Mouse (Mus musculus) forebrain, embryonic 14.5 days (tissue): ENCODE measurements around the gene Abr. TPM values are rescaled to one million over a fixed set of nuclear protein-coding genes. Genes with fewer than 3 reads are reported as not detected.

ENCODE experiments used
- ATAC-seq: fragments of 200-750 bp; cut with Nextera tagmentation; 2 replicates; pipeline ENCODE4 v1.8.0; 2017; ENCODE audit warnings: mild to moderate bottlenecking, moderate library complexity
- DNase-seq: peaks from one replicate; pipeline ENCODE4 v3.0.0-alpha.2; 2015; ENCODE audit warnings: low spot score
- H3K27ac ChIP-seq: fragments of 300-500 bp; sonication (generic); 2 replicates; pipeline ENCODE4 v1.5.1; 2014; ENCODE audit warnings: low read depth, mild to moderate bottlenecking, control low read depth, low read length, moderate library complexity
- H3K27me3 ChIP-seq: fragments of 300-500 bp; sonication (generic); replicated peaks from 2 replicates; pipeline ENCODE4 v1.6.1; 2014; ENCODE audit warnings: low read length, control low read depth, mixed read lengths; ENCODE audit not compliant: control insufficient read depth, insufficient read depth
- H3K36me3 ChIP-seq: fragments of 300-500 bp; sonication (generic); 2 replicates; pipeline ENCODE4 v1.6.1; 2014; ENCODE audit warnings: low read length, control low read depth; ENCODE audit not compliant: control insufficient read depth, insufficient read depth
- H3K4me1 ChIP-seq: fragments of 300-500 bp; sonication (generic); 2 replicates; pipeline ENCODE4 v1.6.1; 2014; ENCODE audit warnings: antibody characterized with exemption, low read length, control low read depth; ENCODE audit not compliant: control insufficient read depth, insufficient read depth
- H3K4me2 ChIP-seq: fragments of 300-500 bp; sonication (generic); 2 replicates; pipeline ENCODE4 v1.6.1; 2014; ENCODE audit warnings: mild to moderate bottlenecking, control low read depth, low read length
- H3K4me3 ChIP-seq: fragments of 300-500 bp; sonication (generic); 2 replicates; pipeline ENCODE4 v1.5.1; 2014; ENCODE audit warnings: low read depth, low read length, control low read depth
- H3K9ac ChIP-seq: fragments of 300-500 bp; sonication (generic); 2 replicates; pipeline ENCODE4 v1.6.1; 2014; ENCODE audit warnings: mild to moderate bottlenecking, low read length, control low read depth, moderate library complexity
- H3K9me3 ChIP-seq: fragments of 300-500 bp; sonication (generic); replicated peaks from 2 replicates; pipeline ENCODE4 v1.6.1; 2016; ENCODE audit warnings: low read length, control low read depth, mixed read lengths; ENCODE audit not compliant: control insufficient read depth
- WGBS: fragments of 180-500 bp; shearing (Covaris S2); extraction: QIAGEN DNeasy Blood & Tissue Kit; methylation state at CpG from one replicate; pipeline ENCODE4 v1.1.7; 2014; 5-methylcytosine and 5-hydroxymethylcytosine counted together
- polyA plus RNA-seq: library from polyadenylated mRNA; unstranded; fragments of >200 nt; fragmentation: Nextera tagmentation; extraction: Ambion mirVana; gene quantifications from 2 replicates; pipeline ENCODE4 v1.2.1, GENCODE M21; 2014

Abr gene
- polyA plus RNA-seq, 1 experiment from 2014 or later: 88.8 TPM

DNA sequence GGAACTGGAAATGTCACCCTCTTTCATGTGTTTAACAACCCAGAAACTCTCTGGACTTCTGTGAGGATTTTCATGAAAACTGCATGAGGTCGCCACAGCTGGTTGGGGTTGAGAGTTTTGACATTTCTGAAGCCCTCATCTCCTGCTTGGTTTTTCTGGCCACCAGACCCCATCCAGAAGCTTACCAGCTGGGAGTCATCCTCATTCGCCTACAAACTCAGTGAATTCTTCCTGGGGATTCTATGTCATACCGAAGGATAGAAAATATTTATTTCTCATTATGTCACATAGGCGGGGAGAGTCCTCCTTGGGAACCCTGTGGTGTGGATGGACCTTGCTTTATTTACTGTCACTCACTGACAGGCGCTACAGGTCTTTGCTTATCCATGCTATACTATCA is 8.4 kb upstream of the Abr start:
- WGBS: 87% methylated on average over 5 of the region's 5 CpGs
- Histone ChIP-seq H3K36me3 (no peaks in the 10 kb centered on the region), H3K27ac (no peak overlapping the region), H3K9me3 (no peaks in the 10 kb centered on the region), H3K4me2 (no peak overlapping the region), H3K27me3 (no peaks in the 10 kb centered on the region), H3K4me3 (no peak overlapping the region), H3K4me1 (no peaks in the 10 kb centered on the region), H3K9ac (no peak overlapping the region)
- ATAC-seq (no peak), DNase-seq (no peak)

DNA sequence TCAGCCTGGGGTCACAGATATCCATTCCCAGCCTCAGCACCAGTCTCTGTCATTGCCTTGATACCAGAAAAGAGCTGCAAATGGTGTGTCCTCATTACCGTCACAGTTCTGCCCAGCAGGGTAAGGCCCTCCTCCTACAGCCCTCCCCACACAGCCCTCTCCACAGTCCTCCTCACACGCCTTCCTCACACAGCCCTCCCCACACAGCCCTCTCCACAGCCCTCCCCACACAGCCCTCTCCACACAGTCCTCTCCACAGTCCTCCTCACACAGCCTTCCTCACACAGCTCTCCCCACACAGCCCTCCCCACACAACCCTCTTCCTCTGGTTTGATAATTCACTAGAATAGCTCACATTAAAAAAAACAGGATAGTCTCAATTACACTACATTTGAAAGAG is 7.9 kb upstream of the Abr start:
- H3K4me2 ChIP-seq: no peak overlapping the region
- no peaks in the 10 kb centered on the region for H3K36me3 ChIP-seq
- no peaks in the 10 kb centered on the region for H3K27me3 ChIP-seq
- H3K27ac ChIP-seq: no peak overlapping the region
- WGBS: 24% methylated on average over 2 of the region's 2 CpGs
- ATAC-seq (no peak), DNase-seq (no peak)
- no peaks in the 10 kb centered on the region for H3K4me1 ChIP-seq
- H3K9ac ChIP-seq: no peak overlapping the region
- no peak overlapping the region for H3K4me3 ChIP-seq
- no peaks in the 10 kb centered on the region for H3K9me3 ChIP-seq

DNA sequence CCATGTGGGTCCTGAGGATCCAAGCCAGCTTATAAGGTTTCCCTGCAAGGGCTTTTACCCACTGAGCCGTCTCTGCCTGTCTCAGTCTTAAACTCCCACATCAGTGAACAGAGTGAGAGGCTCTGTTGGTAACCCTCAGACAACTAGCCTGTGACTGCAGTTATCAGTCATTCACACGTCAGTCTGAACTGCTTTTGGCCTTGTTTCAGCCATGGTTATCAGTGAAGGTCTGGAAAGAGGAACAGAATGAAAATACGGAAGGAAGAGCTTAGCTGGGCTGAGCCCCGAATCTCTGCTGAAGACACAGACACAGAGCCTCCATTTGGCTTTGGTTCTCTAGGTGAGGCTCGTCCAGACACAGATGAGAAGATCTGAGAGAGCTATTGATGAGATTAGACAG is 6.5 kb upstream of the Abr start:
- Histone ChIP-seq H3K9ac (no peak overlapping the region), H3K4me2 (no peak overlapping the region), H3K27ac (no peak overlapping the region), H3K36me3 (no peaks in the 10 kb centered on the region), H3K27me3 (no peaks in the 10 kb centered on the region), H3K9me3 (no peaks in the 10 kb centered on the region), H3K4me3 (no peak overlapping the region), H3K4me1 (no peaks in the 10 kb centered on the region)
- ATAC-seq (no peak), DNase-seq (no peak)
- WGBS: 77% methylated on average over 5 of the region's 5 CpGs

DNA sequence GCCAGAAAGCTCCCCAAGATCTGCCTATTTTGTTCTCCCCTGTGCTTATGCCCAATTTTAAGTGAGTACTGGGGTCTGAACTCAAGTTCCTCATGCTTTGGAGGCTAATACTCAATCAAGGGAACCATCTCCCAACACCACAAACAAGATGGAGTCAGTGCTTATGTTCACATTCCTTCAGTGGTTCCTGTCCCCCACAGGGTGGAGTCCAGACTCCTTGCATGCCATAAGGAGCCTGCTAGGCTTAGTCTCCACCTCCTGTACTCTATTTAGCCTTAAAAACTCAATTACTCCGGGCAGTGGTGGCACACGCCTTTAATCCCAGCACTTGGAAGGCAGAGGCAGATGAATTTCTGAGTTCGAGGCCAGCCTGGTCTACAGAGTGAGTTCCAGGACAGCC is 2.8 kb upstream of the Abr start:
- no peak for ATAC-seq

DNA sequence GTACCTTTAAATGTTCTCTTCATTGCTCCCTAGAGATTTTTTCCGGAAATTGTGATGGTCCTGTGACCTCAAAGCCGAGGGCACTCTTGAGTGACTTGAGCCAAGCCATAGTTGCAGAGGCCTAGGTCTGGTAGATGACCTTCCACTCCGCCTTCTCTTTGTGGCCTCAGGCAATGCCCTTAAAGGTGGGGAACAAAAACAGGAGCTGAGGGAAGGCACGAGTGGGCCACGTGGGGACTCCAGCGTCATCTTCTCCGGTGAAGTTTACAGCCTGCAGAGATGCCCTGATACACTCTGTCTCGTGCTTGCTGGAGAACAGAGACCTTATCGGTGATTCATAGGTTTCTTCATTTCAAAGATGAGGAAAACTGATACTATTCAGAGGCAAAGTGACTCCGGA is 2.0 kb upstream of the Abr start:
- DNase-seq (no peak), ATAC-seq (no peak)
- Histone ChIP-seq H3K9me3 (no peaks in the 10 kb centered on the region), H3K36me3 (no peaks in the 10 kb centered on the region), H3K4me1 (peaks cover 13% of the 10 kb centered on the region), H3K4me3 (no peak overlapping the region), H3K4me2 (peak overlapping the region; percentile 99; the same call in 1 of the 2 replicates), H3K27me3 (peaks cover 26% of the 10 kb centered on the region), H3K9ac (no peak overlapping the region), H3K27ac (no peak overlapping the region)
- 65% methylated on average over 10 of the region's 10 CpGs for WGBS

More for the DNA sequence above, 2.8 kb upstream of the Abr start:
- WGBS: 84% methylated on average over 3 of the region's 3 CpGs
- H3K27ac ChIP-seq: no peak overlapping the region
- H3K36me3 ChIP-seq: no peaks in the 10 kb centered on the region
- no peak overlapping the region for H3K4me2 ChIP-seq
- no peak for DNase-seq
- H3K9me3 ChIP-seq: no peaks in the 10 kb centered on the region
- H3K4me3 ChIP-seq: no peak overlapping the region
- peaks cover 13% of the 10 kb centered on the region for H3K4me1 ChIP-seq
- no peak overlapping the region for H3K9ac ChIP-seq
- peaks cover 26% of the 10 kb centered on the region for H3K27me3 ChIP-seq

DNA sequence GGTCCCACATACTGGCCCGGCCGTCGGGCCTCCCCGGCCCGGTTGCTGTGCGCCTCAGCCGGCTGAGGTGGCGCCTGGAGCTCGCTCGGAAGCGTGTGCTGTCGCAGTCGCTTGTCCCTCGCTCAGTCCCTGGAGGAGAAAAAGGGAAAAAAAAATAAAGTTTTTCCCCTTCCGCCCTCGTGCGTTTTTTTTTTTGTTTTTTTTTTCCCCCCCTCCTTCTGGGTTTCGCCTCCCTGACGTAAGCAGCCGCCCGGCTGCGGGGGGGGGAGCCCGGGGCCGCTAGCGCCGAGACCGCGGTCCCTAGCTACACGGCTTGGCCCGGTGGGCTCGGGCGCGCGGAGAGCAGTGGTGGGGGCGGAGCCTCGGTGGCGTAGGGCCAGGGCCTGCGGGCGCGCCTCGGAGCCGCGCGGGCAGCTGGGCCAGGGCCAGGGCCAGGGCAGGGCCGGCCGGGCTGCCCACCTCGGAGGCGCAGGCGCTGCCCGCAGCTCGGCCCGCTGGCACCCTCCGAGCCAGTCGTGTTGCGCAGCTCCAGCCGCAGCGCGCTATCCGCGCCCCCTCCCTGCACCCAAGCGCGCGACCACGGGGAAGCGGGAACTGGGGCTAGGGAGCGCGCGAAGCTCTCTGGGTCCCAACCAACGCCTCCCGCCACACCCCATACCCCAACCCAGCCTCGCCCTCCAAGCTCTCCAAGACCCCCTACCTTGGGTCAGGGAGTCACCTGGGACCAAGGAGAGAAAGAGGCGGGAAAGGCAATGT is 1.3 kb upstream of the Abr start:
- Histone ChIP-seq H3K4me2 (peak overlapping the region; percentile 99), H3K9me3 (no peaks in the 10 kb centered on the region), H3K9ac (peak overlapping the region; percentile 60), H3K4me1 (peaks cover 13% of the 10 kb centered on the region), H3K4me3 (peak overlapping the region; percentile 51), H3K36me3 (no peaks in the 10 kb centered on the region), H3K27me3 (peaks cover 26% of the 10 kb centered on the region), H3K27ac (no peak overlapping the region)
- under 1% methylated on average over 67 of the region's 72 CpGs for WGBS
- DNase-seq (peak; percentile 63), ATAC-seq (peak; percentile 80)

DNA sequence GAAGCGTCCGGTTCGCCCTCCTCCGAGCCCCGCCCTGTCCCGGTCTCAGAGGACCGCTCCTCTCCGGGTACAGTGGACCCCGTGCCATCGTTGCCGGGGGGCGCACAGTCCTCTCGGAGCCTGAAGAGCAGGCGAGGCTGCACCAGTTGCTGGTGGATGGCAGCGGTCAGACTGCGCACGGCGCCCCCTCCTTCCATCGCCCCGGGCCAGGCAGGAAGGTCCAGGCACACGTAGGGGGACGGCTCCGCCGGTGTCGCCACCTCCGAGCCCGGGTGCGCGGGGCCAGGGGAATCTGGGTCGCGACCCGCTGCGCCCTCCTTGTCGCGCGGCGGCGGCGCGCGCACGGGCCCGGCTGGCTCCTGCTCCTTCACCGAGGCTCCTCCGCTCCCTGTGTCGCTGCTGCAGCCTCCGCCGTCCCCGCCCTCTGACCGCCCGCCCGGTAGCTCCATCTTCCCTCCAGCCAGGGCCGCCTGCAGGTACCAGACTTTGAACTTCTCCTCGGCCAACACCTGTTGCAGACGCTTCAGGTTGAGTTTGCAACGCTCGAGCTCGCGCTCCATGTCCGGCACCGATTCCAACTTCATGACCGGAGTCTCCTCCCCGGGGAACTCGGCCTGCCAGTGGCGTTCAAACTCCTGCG is 572 bp upstream of the Abr start:
- WGBS: under 1% methylated on average over 63 of the region's 66 CpGs
- H3K4me1 ChIP-seq: peaks cover 13% of the 10 kb centered on the region
- peak overlapping the region; percentile 99 for H3K4me2 ChIP-seq
- peak; percentile 44; the same call in 1 of the 2 replicates for ATAC-seq
- peak overlapping the region; percentile 60 for H3K9ac ChIP-seq
- peak; percentile 5 for DNase-seq
- H3K9me3 ChIP-seq: no peaks in the 10 kb centered on the region
- peak overlapping the region; percentile 51 for H3K4me3 ChIP-seq
- H3K27me3 ChIP-seq: peaks cover 26% of the 10 kb centered on the region
- no peak overlapping the region for H3K27ac ChIP-seq
- H3K36me3 ChIP-seq: no peaks in the 10 kb centered on the region

DNA sequence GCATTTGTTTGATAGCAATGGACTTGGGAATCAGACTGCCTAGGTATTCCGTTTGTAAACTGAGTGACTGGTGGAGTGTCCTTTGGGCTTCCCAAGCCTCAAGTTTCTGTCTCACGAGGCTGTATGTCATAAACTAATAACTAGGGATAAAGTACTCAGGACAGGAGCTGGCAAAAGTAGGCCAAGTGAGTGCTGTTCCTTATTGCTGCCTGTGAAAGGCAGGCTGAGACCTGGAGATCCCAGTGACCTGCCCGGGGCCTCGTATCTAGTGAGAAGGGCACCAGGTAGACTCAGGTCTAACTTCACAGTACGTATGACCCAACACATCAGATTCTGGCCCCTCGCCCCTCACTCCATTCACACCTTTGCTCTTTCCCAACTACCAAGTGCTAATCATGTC is 4.0 kb downstream of the Abr start:
- peaks cover 26% of the 10 kb centered on the region for H3K27me3 ChIP-seq
- DNase-seq (no peak), ATAC-seq (no peak)
- H3K4me1 ChIP-seq: peaks cover 17% of the 10 kb centered on the region
- no peak overlapping the region for H3K4me2 ChIP-seq
- no peak overlapping the region for H3K27ac ChIP-seq
- no peak overlapping the region for H3K4me3 ChIP-seq
- no peaks in the 10 kb centered on the region for H3K36me3 ChIP-seq
- no peaks in the 10 kb centered on the region for H3K9me3 ChIP-seq
- WGBS: 85% methylated on average over 6 of the region's 6 CpGs
- no peak overlapping the region for H3K9ac ChIP-seq

DNA sequence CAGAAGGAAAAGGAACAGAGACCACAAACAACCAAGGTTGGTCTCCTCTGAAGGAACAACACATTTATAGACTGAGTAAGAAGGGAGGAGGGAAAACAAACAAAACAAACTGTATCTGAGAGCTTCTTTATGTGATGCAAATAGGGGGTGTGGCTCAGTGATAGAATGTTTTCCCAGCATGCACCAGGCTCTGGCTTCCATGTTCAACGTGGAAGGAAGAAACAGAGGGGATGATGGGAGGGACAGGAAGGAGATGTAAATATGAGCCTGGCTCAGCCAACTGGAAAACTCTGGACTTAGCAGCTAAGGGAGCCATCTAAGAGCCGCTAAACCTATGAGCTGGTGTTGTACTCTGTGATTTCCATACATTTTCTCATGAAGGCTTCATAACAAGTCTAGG is 7.9 kb downstream of the Abr start:
- no peak overlapping the region for H3K4me3 ChIP-seq
- H3K27me3 ChIP-seq: no peaks in the 10 kb centered on the region
- no peaks in the 10 kb centered on the region for H3K36me3 ChIP-seq
- WGBS: 52% methylated on average over 2 of the region's 2 CpGs
- H3K9me3 ChIP-seq: no peaks in the 10 kb centered on the region
- DNase-seq (no peak), ATAC-seq (no peak)
- no peak overlapping the region for H3K9ac ChIP-seq
- H3K4me1 ChIP-seq: 0 out of 2 replicates have a peak, but pooled peaks cover 5% of the 10 kb centered on the region
- no peak overlapping the region for H3K4me2 ChIP-seq
- H3K27ac ChIP-seq: no peak overlapping the region
